Mouse (Mus musculus) kidney, adult 2 months (tissue): Measurements from ENCODE around the gene Strn4. TPM values are rescaled to one million over a fixed set of nuclear protein-coding genes. Genes with fewer than 3 reads are reported as not detected.
A peak's percentile ranks its signal among the peaks of the same experiment; 100 is the strongest.

ENCODE experiments used
- DNase-seq: peaks from one replicate; pipeline ENCODE4 v3.0.0; 2021
- H3K27ac ChIP-seq: fragments of 200-500 bp; 2 replicates; pipeline ENCODE4 v1.5.1; 2012; ENCODE audit warnings: low read depth, low read length, control low read depth, inconsistent platforms; ENCODE audit not compliant: insufficient read depth
- H3K27me3 ChIP-seq: fragments of 200-500 bp; replicated peaks from 2 replicates; pipeline ENCODE4 v1.6.1; 2012; ENCODE audit warnings: mild to moderate bottlenecking, moderate library complexity, low read length, inconsistent platforms; ENCODE audit not compliant: control insufficient read depth, insufficient read depth
- H3K36me3 ChIP-seq: fragments of 200-500 bp; 2 replicates; pipeline ENCODE4 v1.6.1; 2012; ENCODE audit warnings: mild to moderate bottlenecking, moderate library complexity, low read length, inconsistent platforms; ENCODE audit not compliant: control insufficient read depth, insufficient read depth
- H3K4me1 ChIP-seq: fragments of 200-500 bp; 2 replicates; pipeline ENCODE4 v1.6.1; 2011; ENCODE audit warnings: low read length; ENCODE audit not compliant: control insufficient read depth, insufficient read depth
- H3K4me3 ChIP-seq: fragments of 200-500 bp; 2 replicates; pipeline ENCODE4 v1.5.1; 2011; ENCODE audit warnings: mild to moderate bottlenecking, low read depth, low read length, control low read depth; ENCODE audit not compliant: insufficient read depth
- CTCF ChIP-seq: fragments of 200-500 bp; conservative IDR thresholded peaks from 2 replicates; pipeline ENCODE4 v1.5.1; 2011; ENCODE audit warnings: low read depth, mild to moderate bottlenecking, control low read depth, low read length, moderate library complexity, mixed read lengths; ENCODE audit not compliant: insufficient read depth, insufficient read length
- POLR2A ChIP-seq: fragments of 200-500 bp; IDR thresholded peaks from one replicate; pipeline ENCODE4 v1.6.1; 2011; ENCODE audit warnings: low read depth, low read length, control low read depth
- WGBS: fragments of 180-500 bp; shearing (Covaris S2); methylation state at CpG from one replicate; pipeline ENCODE4 v1.1.7; 2018; 5-methylcytosine and 5-hydroxymethylcytosine counted together
- polyA plus RNA-seq: library from polyadenylated mRNA; depleted of rRNA; stranded (reverse); fragments of >200 nt; gene quantifications from 2 replicates; pipeline ENCODE4 v1.2.3, GENCODE M21; 2012; rRNA removed

Gene Strn4
- polyA plus RNA-seq, 1 experiment = 94.4 TPM

DNA sequence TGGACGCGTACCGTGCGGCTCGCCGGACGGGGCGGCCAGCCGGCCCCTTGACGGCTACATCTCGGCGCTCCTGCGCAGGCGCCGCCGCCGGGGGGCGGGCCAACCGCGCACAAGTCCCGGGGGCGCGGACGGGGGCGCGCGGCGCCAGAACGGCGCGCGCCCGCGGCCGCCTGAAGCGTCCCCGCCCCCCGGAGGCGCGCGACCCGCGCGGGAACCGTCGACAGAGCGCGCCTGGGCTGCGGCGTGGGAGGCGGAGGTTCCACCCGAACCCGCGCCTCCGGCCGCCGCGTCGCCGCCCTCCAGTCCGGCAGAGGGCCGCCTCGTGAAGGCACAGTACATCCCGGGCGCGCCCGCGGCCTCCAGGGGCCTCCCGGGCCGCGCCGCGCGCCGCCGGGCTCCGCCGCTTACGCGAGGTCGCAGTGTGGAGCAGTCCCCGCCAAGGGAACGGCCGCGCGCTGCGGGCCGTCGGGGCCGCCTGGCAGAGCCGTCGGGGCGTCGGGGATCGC lies 69.6 kb downstream of the Strn4 start:
- DNase-seq = no peak
- no peaks in the 10 kb centered on the region for H3K4me1 ChIP-seq
- H3K27ac ChIP-seq = no peak overlapping the region
- TF ChIP-seq CTCF (no peak), POLR2A (no peak)
- no peaks in the 10 kb centered on the region for H3K27me3 ChIP-seq
- H3K36me3 ChIP-seq = no peaks in the 10 kb centered on the region
- 44% methylated on average over 95 of the region's 95 CpGs for WGBS
- peak overlapping the region; percentile 38; the same call in 1 of the 2 replicates for H3K4me3 ChIP-seq

DNA sequence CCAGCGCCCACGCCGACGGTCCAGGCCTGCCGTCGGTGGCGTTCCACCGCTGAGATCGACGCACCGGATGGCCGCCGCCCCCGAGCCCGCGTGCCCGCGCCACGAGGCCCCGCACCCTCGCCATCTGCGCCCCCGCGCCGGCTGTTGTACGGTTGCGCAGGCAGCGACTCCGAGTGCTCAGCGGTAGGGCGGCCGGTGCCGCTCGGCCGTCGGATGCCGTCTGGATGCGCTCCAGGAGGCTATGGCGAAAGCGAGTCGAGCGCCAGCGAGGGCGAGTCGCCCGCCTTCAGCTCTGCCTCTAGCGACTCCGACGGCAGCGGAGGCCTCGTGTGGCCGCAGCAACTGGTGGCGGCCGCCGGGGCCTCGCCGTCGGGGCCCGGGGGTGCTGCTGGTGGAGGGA lies 70.2 kb downstream of the Strn4 start:
- DNase-seq = no peak
- Histone ChIP-seq H3K4me1 (no peaks in the 10 kb centered on the region), H3K27ac (no peak overlapping the region), H3K27me3 (no peaks in the 10 kb centered on the region), H3K4me3 (no peak overlapping the region), H3K36me3 (no peaks in the 10 kb centered on the region)
- TF ChIP-seq CTCF (no peak), POLR2A (no peak)
- 66% methylated on average over 59 of the region's 59 CpGs for WGBS

Other genes with a start within 250 kb of the Strn4 start
- gene Arhgap35, start 200.9 kb upstream of the Strn4 start, polyA plus RNA-seq = 25.7 and 28.6 TPM in 2 replicates
- not detected in 2 replicates for gene Ceacam15, start 140.2 kb upstream of the Strn4 start, polyA plus RNA-seq
- not detected in 2 replicates for gene Ceacam9, start 94.0 kb upstream of the Strn4 start, polyA plus RNA-seq
- 288 and 300 TPM in 2 replicates for gene Ap2s1, start 77.5 kb upstream of the Strn4 start, polyA plus RNA-seq
- gene Slc1a5, start 34.5 kb upstream of the Strn4 start, polyA plus RNA-seq = 74.6 and 95.2 TPM in 2 replicates
- gene Fkrp, start 843 bp downstream of the Strn4 start, polyA plus RNA-seq = 31.0 and 33.9 TPM in 2 replicates
- gene Prkd2, start 27.0 kb downstream of the Strn4 start, polyA plus RNA-seq = 18.3 and 23.3 TPM in 2 replicates
- 5.5 and 7.5 TPM in 2 replicates for gene Dact3, start 59.4 kb downstream of the Strn4 start, polyA plus RNA-seq
- gene Gng8, start 75.9 kb downstream of the Strn4 start, polyA plus RNA-seq = 3.6 and 3.7 TPM in 2 replicates
- gene Ptgir, start 90.6 kb downstream of the Strn4 start, polyA plus RNA-seq = 4.0 and 5.0 TPM in 2 replicates
- gene Calm3, start 108.2 kb downstream of the Strn4 start, polyA plus RNA-seq = 305 and 325 TPM in 2 replicates
- 3.6 and 4.0 TPM in 2 replicates for gene Pnmal2, start 128.8 kb downstream of the Strn4 start, polyA plus RNA-seq
- gene Pnmal1, start 143.8 kb downstream of the Strn4 start, polyA plus RNA-seq = 0.01 and 0.06 TPM in 2 replicates
- gene Gm42372, start 167.2 kb downstream of the Strn4 start, polyA plus RNA-seq = 0.08 TPM in 1 of 2 replicates, not detected in the other
- 0.81 and 1.0 TPM in 2 replicates for gene Ccdc8, start 176.8 kb downstream of the Strn4 start, polyA plus RNA-seq
- gene Ppp5c, start 212.0 kb downstream of the Strn4 start, polyA plus RNA-seq = 199 and 226 TPM in 2 replicates
- gene Hif3a, start 246.5 kb downstream of the Strn4 start, polyA plus RNA-seq = 0.92 and 0.95 TPM in 2 replicates